Mouse (Mus musculus): Measurements from ENCODE around the gene Nxf1.

Gene Nxf1

GRCm38 (mm10) chr19:8819596-8820423, 62.9 kb downstream of the Nxf1 start, which contains the start of gene Hnrnpul2:
Gene Hnrnpul2, plus strand, starts transcription at chr19:8820010.
- DNase-seq (ENCODE audit: low spot score): peak; percentile 93

Measured in urinary bladder, postnatal 10 days (tissue).